Mouse (Mus musculus) frontal cortex, postnatal 14 days (tissue): Measurements from ENCODE around the gene Baz1a.

Experiments used
- DNase-seq, 2 experiments: peaks; one replicate each; pipeline ENCODE4 v3.0.0; 2022; ENCODE audit warnings: low spot score in 2 of 2

Baz1a gene

GRCm38 (mm10) chr12:55013626-55014398, at the start of gene Baz1a:
Baz1a (minus strand) TSS chr12:55014348.
- DNase-seq: no peak

- no peak for DNase-seq
Observed at GRCm38 (mm10) chr12:55062141-55062540, 48.0 kb upstream of the Baz1a start.

DNA sequence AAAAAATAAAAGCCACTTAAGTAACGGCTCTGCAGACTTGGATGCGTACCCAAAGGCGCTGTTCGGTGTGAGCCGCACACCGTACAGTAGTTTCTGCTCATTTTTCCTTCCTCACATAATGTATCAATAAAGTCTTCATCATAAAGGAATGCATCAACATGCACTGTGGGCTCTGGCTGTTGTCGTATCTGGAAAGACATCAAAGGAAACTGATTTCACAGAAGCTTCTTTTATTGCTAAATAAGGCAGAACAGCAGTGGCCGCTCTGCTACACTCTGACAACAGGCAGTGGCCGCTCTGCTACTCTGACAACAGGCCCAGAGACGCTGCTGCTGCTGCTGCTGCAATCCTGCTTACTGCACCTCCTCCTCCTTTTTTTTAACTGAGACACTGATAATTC, 46.9 kb upstream of the Baz1a start:
- no peak for DNase-seq

DNA sequence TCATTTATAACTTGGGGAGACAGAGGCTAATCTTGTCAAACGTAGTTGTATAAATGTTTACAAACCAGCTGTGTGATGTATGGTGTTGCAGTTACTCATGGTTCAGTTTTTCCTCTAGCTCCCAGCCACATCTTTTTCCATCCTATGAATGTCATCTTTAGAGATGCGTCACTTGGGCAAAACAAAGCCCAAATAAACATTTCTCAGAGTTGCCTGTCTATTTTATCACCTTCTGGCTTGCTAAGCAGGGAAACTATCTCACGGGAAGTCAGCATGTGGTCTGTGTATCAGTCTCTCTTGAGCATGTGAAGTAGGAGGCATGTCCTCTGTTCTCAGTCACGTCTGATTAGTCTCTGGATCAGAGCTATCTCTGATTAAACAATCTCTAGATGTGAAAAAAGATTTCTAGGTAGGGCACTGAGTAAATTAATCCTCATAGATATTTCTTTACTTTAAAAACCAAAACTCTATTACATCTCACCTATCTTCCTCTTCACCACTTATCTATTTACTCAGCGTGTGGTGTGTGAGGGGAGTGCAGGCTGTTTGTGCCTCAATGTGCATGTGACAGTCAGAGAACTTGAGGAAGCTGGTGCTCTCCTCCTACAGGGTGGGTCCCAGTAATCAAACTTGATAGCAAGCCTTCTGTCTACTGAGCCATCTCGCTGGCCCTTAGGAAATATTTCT, 46.2 kb upstream of the Baz1a start:
- DNase-seq: no peak

GRCm38 (mm10) chr12:55059812-55060211, 45.7 kb upstream of the Baz1a start:
- DNase-seq: no peak

DNA sequence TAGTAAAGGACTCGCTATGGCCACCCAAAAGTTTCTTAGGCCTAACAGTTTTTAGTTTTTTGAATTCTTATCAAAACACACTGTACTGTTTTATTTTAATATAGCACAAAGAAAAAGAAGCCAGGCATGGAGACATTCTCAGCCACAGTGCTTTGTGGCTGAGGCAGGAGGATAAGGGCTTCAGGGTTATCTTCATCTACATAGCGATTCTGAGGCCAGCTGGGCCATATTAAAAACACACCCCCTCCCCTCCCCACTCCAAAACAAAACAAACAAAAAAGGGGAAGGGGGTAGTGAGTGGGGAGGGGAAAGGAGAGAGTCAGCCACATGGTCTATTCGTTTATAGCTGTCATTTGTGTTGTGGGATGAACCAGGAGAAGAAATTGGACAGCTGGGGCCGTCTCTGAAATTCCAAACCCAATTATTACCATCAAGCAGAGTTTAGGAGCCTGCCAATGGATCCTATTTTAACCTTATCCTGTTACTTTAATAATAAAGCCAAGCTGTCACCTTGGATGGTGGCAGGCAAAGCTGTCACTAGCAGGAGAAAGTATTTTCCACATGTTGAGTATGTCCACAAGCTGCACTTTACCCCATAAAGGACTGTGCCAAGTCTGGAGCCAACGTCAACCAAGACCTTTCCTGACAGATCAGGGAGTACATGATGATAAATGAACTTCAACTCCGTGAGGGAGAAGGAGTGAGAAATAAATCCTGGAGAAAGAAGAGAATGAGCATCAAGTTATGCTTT, 44.9 kb upstream of the Baz1a start:
- no peak for DNase-seq

DNA sequence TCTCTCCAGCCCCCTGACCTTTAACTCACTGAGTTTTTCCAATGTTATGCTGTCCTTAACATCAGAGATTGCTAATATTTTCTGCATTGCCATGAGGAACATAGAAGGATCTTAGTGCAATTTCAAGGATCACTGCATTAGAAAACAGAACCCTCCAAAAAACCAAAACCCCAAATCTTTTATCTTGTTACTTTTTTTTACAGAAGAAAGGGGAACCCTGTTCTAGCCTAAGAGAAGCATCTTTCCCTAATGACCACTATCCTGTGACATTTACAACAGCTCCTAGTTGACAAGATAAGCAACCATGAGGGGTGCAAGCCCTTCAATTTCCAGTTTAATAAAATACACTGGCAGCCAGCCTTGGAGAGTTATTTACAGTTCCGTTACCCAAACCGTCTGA, 42.6 kb upstream of the Baz1a start:
- no peak for DNase-seq

- no peak for DNase-seq
Observed at GRCm38 (mm10) chr12:55054551-55055241, 40.5 kb upstream of the Baz1a start.

DNA sequence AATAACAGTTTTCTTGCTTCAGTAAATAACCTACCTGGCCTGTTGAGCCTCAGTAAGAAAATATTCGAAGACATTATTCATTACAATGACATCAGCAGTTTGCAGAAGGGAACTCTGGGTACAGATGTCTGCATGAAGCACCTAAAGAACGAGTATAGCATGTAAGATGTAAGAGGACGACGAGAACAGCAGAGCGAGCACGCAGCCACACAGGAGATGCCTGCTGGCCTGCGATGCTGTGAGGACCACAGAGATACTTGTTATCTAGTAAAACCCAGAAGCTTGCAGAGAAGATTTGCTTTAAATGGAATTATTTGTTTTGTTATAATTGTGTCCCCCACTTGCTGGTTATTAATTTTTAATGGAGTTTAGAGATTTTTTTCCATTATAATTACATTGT, 39.1 kb upstream of the Baz1a start:
- DNase-seq: no peak

GRCm38 (mm10) chr12:55051210-55052173, 37.3 kb upstream of the Baz1a start:
- no peak for DNase-seq

DNA sequence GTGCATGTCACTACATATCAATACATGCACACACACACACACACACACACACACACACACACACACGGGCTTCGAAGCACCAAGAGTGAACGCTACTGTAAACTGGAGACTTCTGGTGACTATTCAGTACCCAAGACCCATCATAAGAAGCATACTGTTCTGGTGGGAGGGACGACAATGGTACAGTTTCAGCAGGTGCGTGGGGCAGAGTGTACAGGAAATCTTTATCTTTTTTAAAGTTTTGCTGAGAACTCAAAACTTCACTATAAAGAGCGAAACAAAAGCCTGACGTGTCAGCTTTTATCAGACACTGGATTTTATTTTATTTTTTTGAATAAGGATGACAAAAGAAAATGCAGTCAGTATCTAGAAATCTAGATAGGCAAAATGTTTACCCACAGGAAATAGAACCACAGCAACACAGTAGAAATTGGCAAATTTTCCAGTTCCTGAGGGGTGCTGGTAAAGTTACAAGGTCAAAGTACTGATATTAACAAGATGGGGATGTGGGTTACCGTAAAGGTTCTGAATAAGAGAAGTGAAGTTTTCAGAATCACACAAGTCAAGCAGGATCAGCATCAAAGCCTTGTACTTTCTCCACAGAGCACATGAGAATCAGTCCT, 35.7 kb upstream of the Baz1a start:
- DNase-seq: no peak

GRCm38 (mm10) chr12:55041011-55041410, 26.9 kb upstream of the Baz1a start:
- no peak for DNase-seq

DNA sequence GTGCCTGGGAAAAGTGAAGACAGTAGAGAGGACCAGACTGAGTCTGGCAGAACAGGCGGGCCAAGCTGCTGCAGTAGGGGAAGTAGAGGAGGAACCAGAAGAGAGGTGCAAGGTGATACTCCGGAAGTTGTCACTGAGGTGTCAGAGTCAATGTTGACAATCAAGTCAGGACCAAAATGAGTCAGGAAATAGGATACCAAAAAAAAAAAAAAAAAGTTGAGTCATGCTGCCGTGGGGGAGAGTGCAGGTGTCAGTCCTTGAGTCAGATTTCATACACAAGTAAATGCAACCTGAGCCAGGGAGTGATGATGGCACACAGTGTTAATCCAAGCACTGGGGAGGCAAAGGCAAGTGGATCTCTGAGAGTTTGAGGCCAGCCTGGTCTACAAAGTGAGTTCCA, 12.9 kb upstream of the Baz1a start:
- no peak for DNase-seq

- no peak for DNase-seq
Observed at GRCm38 (mm10) chr12:55023284-55023683, 9.1 kb upstream of the Baz1a start.

GRCm38 (mm10) chr12:55019421-55019877, 5.3 kb upstream of the Baz1a start:
- no peak for DNase-seq

DNA sequence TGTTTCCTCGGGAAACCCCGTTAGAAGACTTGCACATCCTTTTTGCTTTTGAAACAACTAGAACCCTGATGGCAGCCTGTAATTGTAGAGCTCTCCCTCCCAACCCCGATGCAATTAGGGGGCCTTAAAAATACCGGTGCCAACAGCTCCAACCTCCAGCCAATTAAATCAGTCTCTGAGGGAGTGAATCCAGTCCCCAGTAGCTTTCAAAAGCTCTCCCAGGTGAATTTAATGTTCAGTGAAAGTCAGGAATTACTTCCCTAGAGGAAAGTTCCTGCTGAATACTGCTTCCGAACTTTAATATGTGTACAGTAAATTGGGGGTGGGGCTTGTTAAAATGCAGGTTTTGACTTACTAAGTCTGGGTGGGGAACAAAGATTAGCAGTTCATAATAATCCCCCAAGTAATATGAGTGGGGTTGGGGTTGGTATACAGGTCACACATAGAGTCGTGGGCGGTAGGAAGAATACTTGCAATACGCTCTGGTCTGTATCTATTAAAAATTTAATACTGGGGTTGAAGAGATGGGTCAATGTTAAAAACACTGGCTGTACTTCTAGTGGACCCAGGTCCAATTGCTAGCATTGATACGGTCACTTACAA, 3.1 kb upstream of the Baz1a start:
- DNase-seq: no peak

DNA sequence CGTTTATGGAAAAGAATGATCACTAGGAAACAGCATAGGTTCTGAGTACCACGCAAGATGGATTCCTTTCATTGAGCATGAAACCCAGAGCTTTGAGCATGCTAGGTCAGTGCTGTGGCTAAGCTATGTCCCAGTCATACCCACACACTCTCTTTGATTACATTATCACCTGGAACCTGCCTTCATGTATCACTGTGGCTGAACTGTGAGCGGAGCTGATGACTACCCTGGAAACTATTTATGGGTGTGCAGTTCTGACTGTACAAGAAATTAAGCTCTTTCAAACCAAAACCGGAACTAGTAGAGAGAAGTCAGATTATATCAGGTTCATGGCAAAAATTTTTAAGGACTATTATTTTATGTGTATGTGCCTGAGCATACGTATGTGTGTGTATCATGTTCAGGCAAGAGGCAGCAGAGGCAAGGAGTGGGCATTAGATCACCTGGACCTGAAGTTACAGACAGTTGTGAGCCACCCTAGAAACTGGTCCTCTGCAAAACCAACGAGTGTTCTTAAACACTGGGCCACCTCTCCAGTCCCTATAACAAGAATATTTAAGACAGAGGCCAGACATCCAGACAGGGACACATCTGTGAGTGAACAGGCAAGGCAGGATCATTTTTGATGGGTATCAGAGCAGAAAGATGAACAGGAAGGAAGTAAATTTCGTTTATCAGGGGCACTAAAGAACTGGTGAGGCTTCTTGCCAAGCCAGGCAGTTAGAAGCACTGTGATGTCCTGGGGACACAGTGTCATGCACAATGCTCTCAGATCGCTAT, 2.4 kb upstream of the Baz1a start:
- DNase-seq: no peak

DNA sequence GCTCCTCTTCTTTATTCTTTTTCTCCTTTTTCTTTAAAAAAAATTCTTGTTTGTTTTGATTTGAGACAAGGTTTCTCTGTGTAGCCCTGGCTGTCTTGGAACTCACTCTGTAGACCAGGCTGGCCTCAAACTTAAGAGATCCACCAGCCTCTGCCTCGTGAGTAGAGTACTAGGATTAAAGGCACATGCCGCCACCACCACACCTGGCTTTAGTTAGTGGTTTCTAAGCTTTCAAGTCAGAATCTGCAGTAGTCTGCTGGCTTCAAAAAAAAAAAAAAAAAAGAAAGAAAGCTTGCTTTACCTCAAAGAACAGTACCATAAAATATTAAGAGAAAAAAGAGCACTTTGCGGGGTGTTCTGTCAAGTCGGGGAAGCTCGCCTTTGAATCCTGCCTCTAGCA, 1.3 kb upstream of the Baz1a start:
- DNase-seq: no peak

DNA sequence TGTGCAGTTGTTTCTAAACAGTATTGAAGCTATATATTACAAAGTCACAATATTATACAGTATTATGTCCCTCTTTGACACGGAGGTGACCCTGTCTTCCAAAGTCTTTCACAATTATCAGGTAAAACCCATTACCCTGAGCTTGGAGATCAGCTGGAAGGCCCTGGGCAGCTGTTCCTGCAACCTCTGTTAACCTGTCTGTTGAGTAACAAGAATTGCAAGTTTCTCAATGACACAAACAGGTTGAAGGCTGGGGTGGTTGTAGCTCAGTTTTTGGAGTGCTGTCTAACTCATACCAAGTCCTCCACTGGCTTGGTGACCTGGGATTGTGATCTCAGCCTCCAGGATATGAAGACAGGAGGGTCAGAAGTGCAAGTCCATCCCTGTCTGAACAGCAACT, 1.1 kb downstream of the Baz1a start:
- DNase-seq: no peak
